Mouse (Mus musculus): ENCODE data around the gene Atp7a. TPM values are rescaled to one million over a fixed set of nuclear protein-coding genes. Genes with fewer than 3 reads are reported as not detected.
A peak's percentile ranks its signal among the peaks of the same experiment; 100 is the strongest.

Atp7a gene
- total and polyA plus RNA-seq, 3 experiments: 1.7 to 2.2 TPM; not detected in 1

DNA sequence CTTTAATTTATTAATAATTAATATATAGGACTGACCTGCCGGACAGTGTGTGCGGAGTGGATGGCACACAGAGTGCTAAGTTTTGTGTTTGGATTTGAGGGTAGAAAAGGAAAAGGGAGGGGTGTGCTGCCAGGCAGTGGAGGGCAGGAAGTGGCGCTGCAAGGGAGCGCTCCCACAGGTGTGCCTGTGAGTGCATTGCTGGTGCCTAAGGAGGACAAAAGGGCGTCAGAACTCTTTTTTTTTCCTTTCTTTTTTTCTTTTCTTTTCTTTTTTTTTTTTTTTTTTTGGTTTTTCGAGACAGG, 144.7 kb downstream of the Atp7a start:
- H3K4me3 ChIP-seq (ENCODE audit: control insufficient read depth in 1 of 2, insufficient read depth in 1 of 2, low read depth in 2 of 2, low read length in 2 of 2): peak overlapping the region; percentile 63 to 87
- H3K36me3 ChIP-seq (ENCODE audit: control insufficient read depth in 1 of 2, insufficient read depth in 2 of 2, low read length in 2 of 2): no peaks in the 10 kb centered on the region
- no peaks in the 10 kb centered on the region for H3K9me3 ChIP-seq (replicated peaks; ENCODE audit: insufficient read depth, low read length)
- H3K4me1 ChIP-seq (ENCODE audit: control insufficient read depth in 1 of 2, insufficient read depth in 2 of 2, low read length in 2 of 2): no peaks in the 10 kb centered on the region; a peak in 1 of 4 replicates
- no peaks in the 10 kb centered on the region for H3K27me3 ChIP-seq (ENCODE audit: control insufficient read depth in 1 of 2, insufficient read depth in 2 of 2, low read length in 2 of 2)
- H3K9ac ChIP-seq (ENCODE audit: control insufficient read depth, low read depth, low read length, poor library complexity, severe bottlenecking): peak overlapping the region; percentile 75
- no peak for DNase-seq (ENCODE audit: low read depth, low spot score)
- no peak for TF ChIP-seq MAZ (IDR thresholded peaks at IDR 0.05; ENCODE audit: low read depth, low read length)
- TF ChIP-seq MXI1 (IDR thresholded peaks at IDR 0.05; ENCODE audit: low read depth, low read length): no peak
- TF ChIP-seq ZMIZ1 (IDR thresholded peaks at IDR 0.05; ENCODE audit: low read depth, low read length): no peak
- no peak for TF ChIP-seq CHD2 (IDR thresholded peaks at IDR 0.05; ENCODE audit: low read length)
- TF ChIP-seq EP300 (IDR thresholded peaks at IDR 0.05; ENCODE audit: low read depth in 1 of 2, low read length in 2 of 2): no peak
- no peak for TF ChIP-seq NELFE (IDR thresholded peaks at IDR 0.05; ENCODE audit: low read depth, low read length)
- TF ChIP-seq TBP (IDR thresholded peaks at IDR 0.05; ENCODE audit: low read depth, low read length): no peak
- TF ChIP-seq UBTF (IDR thresholded peaks at IDR 0.05; ENCODE audit: borderline replicate concordance, insufficient read depth, low read depth, low read length): no peak
- no peaks in the 10 kb centered on the region for H3K79me2 ChIP-seq (ENCODE audit: control insufficient read depth, insufficient read depth, low read length, poor library complexity)
- H3K27ac ChIP-seq (ENCODE audit: control insufficient read depth, low read depth, low read length): peak overlapping the region; percentile 68; the same call in 1 of the 2 replicates

Other genes with a start within 250 kb of the Atp7a start
- gene Atrx, start 97.9 kb upstream of the Atp7a start, total RNA-seq (2012; rRNA removed): 45.8 and 46.9 TPM in 2 replicates
- 100 to 1,000 TPM in 1 of 2 experiments, 10 to 100 TPM in 1; 44.4 to 379 TPM for gene Atrx, start 97.9 kb upstream of the Atp7a start, polyA plus RNA-seq (2012; ENCODE audit: insufficient read depth in 1 of 2, insufficient read length in 2 of 2, low read depth in 1 of 2, low replicate concordance in 2 of 2, missing spikeins in 1 of 2)
- 34.9 and 36.2 TPM in 2 replicates for gene Magt1, start 15.4 kb upstream of the Atp7a start, total RNA-seq (2012; rRNA removed)
- 10 to 100 TPM in 1 of 2 experiments, not detected in 1; 34.3 TPM for gene Magt1, start 15.4 kb upstream of the Atp7a start, polyA plus RNA-seq (2012; ENCODE audit: insufficient read depth in 1 of 2, insufficient read length in 2 of 2, low read depth in 1 of 2, low replicate concordance in 2 of 2, missing spikeins in 1 of 2)
- gene Cox7b, start 11.6 kb upstream of the Atp7a start, total RNA-seq (2012; rRNA removed): 245 and 268 TPM in 2 replicates
- 1,000 to 10,000 TPM in 1 of 2 experiments, 100 to 1,000 TPM in 1; 721 to 1,065 TPM for gene Cox7b, start 11.6 kb upstream of the Atp7a start, polyA plus RNA-seq (2012; ENCODE audit: insufficient read depth in 1 of 2, insufficient read length in 2 of 2, low read depth in 1 of 2, low replicate concordance in 2 of 2, missing spikeins in 1 of 2)
- not detected in 2 replicates for gene Tlr13, start 115.9 kb downstream of the Atp7a start, total RNA-seq (2012; rRNA removed)
- not detected for gene Tlr13, start 115.9 kb downstream of the Atp7a start, polyA plus RNA-seq (2012; ENCODE audit: insufficient read depth in 1 of 2, insufficient read length in 2 of 2, low read depth in 1 of 2, low replicate concordance in 2 of 2, missing spikeins in 1 of 2)
- 528 and 991 TPM in 2 replicates for gene Pgk1, start 159.8 kb downstream of the Atp7a start, total RNA-seq (2012; rRNA removed)
- gene Pgk1, start 159.8 kb downstream of the Atp7a start, polyA plus RNA-seq (2012; ENCODE audit: insufficient read depth in 1 of 2, insufficient read length in 2 of 2, low read depth in 1 of 2, low replicate concordance in 2 of 2, missing spikeins in 1 of 2): 100 to 1,000 TPM; 285 to 890 TPM
- gene Taf9b, start 193.9 kb downstream of the Atp7a start, total RNA-seq (2012; rRNA removed): 1.7 and 2.5 TPM in 2 replicates
- 1 to 10 TPM in 1 of 2 experiments, not detected in 1; 1.9 TPM for gene Taf9b, start 193.9 kb downstream of the Atp7a start, polyA plus RNA-seq (2012; ENCODE audit: insufficient read depth in 1 of 2, insufficient read length in 2 of 2, low read depth in 1 of 2, low replicate concordance in 2 of 2, missing spikeins in 1 of 2)
- gene Fnd3c2, start 228.1 kb downstream of the Atp7a start, total RNA-seq (2012; rRNA removed): not detected in 2 replicates
- gene Fnd3c2, start 228.1 kb downstream of the Atp7a start, polyA plus RNA-seq (2012; ENCODE audit: insufficient read depth in 1 of 2, insufficient read length in 2 of 2, low read depth in 1 of 2, low replicate concordance in 2 of 2, missing spikeins in 1 of 2): not detected

Data from MEL (cell line).